Mouse (Mus musculus) MEL (cell line): ENCODE data around the gene Limd2. TPM values are rescaled to one million over a fixed set of nuclear protein-coding genes. Genes with fewer than 3 reads are reported as not detected.
A peak's percentile ranks its signal among the peaks of the same experiment; 100 is the strongest.

Experiments used
- DNase-seq: peaks from one replicate; pipeline ENCODE4 v3.0.0; 2011; ENCODE audit warnings: low read depth, low spot score
- H3K27ac ChIP-seq: 2 replicates; pipeline ENCODE4 v1.5.1; 2012; ENCODE audit warnings: low read depth, mild to moderate bottlenecking, control low read depth, low read length, moderate library complexity; ENCODE audit not compliant: control insufficient read depth
- H3K27me3 ChIP-seq, 2 experiments: fragments of 150-350 bp in 1 of 2; sonication (generic) in 1 of 2; 2 replicates each; pipeline ENCODE4 v1.6.1; 2012; ENCODE audit warnings: low read length in 2 of 2, mild to moderate bottlenecking in 2 of 2, improper control_type of control experiment in 1 of 2, moderate library complexity in 1 of 2; ENCODE audit not compliant: insufficient read depth in 2 of 2, control insufficient read depth in 1 of 2
- H3K36me3 ChIP-seq, 2 experiments: 2 replicates each; pipeline ENCODE4 v1.6.1; 2012 to 2014; ENCODE audit warnings: low read length in 2 of 2, improper control_type of control experiment in 1 of 2, inconsistent platforms in 1 of 2, mild to moderate bottlenecking in 1 of 2; ENCODE audit not compliant: insufficient read depth in 2 of 2, control insufficient read depth in 1 of 2
- H3K4me1 ChIP-seq, 2 experiments: fragments of 150-350 bp in 1 of 2; sonication (generic) in 1 of 2; 2 replicates each; pipeline ENCODE4 v1.6.1; 2012; ENCODE audit warnings: low read length in 2 of 2, improper control_type of control experiment in 1 of 2, mild to moderate bottlenecking in 1 of 2; ENCODE audit not compliant: insufficient read depth in 2 of 2, control insufficient read depth in 1 of 2
- H3K4me3 ChIP-seq, 2 experiments: fragments of 150-350 bp in 1 of 2; sonication (generic) in 1 of 2; 2 replicates each; pipeline ENCODE4 v1.5.1; 2012; ENCODE audit warnings: low read depth in 2 of 2, low read length in 2 of 2, mild to moderate bottlenecking in 2 of 2, moderate library complexity in 2 of 2, control low read depth in 1 of 2, improper control_type of control experiment in 1 of 2; ENCODE audit not compliant: control insufficient read depth in 1 of 2, insufficient read depth in 1 of 2
- H3K79me2 ChIP-seq: 2 replicates; pipeline ENCODE4 v1.6.1; 2012; ENCODE audit warnings: mild to moderate bottlenecking, low read length, moderate library complexity; ENCODE audit not compliant: control insufficient read depth, poor library complexity, insufficient read depth
- H3K9ac ChIP-seq: 2 replicates; pipeline ENCODE4 v1.6.1; 2012; ENCODE audit warnings: low read depth, mild to moderate bottlenecking, control low read depth, low read length, moderate library complexity; ENCODE audit not compliant: control insufficient read depth, poor library complexity, severe bottlenecking
- H3K9me3 ChIP-seq: fragments of 150-350 bp; sonication (generic); replicated peaks from 2 replicates; pipeline ENCODE4 v1.6.1; 2012; ENCODE audit warnings: mild to moderate bottlenecking, low read length, improper control_type of control experiment, moderate library complexity; ENCODE audit not compliant: insufficient read depth
- CHD2 ChIP-seq: IDR thresholded peaks from 2 replicates; pipeline ENCODE4 v1.6.1; 2011; ENCODE audit warnings: low read length, improper control_type of control experiment
- ETS1 ChIP-seq: IDR thresholded peaks from 2 replicates; pipeline ENCODE4 v1.6.1; 2012; ENCODE audit warnings: low read depth, mild to moderate bottlenecking, inconsistent platforms, low read length, improper control_type of control experiment, moderate library complexity
- GABPA ChIP-seq: IDR thresholded peaks from 2 replicates; pipeline ENCODE4 v1.6.1; 2012; ENCODE audit warnings: low read depth, mild to moderate bottlenecking, inconsistent platforms, low read length, improper control_type of control experiment, moderate library complexity
- GATA1 ChIP-seq: IDR thresholded peaks from 2 replicates; pipeline ENCODE4 v1.6.1; 2011; ENCODE audit warnings: low read depth, low read length, improper control_type of control experiment
- JUND ChIP-seq: IDR thresholded peaks from 2 replicates; pipeline ENCODE4 v1.6.1; 2011; ENCODE audit warnings: low read depth, mild to moderate bottlenecking, improper control_type of control experiment, low read length
- MAFK ChIP-seq: IDR thresholded peaks from 2 replicates; pipeline ENCODE4 v1.6.1; 2011; ENCODE audit warnings: low read depth, mild to moderate bottlenecking, low read length, improper control_type of control experiment, borderline replicate concordance
- MEF2A ChIP-seq: IDR thresholded peaks from 2 replicates; pipeline ENCODE4 v1.6.1; 2014; ENCODE audit warnings: low read depth, mild to moderate bottlenecking, inconsistent platforms, low read length, improper control_type of control experiment; ENCODE audit not compliant: poor library complexity, insufficient replicate concordance, severe bottlenecking; ENCODE audit errors: extremely low read depth
- POLR2A ChIP-seq, 2 experiments: IDR thresholded peaks; 2 replicates each; pipeline ENCODE4 v1.6.1; 2011 to 2012; ENCODE audit warnings: low read length in 2 of 2, mild to moderate bottlenecking in 2 of 2, control low read depth in 1 of 2, improper control_type of control experiment in 1 of 2, low read depth in 1 of 2, moderate library complexity in 1 of 2; ENCODE audit not compliant: control insufficient read depth in 1 of 2, insufficient read depth in 1 of 2, poor library complexity in 1 of 2
- POLR2AphosphoS2 ChIP-seq: IDR thresholded peaks from 2 replicates; pipeline ENCODE4 v1.6.1; 2011; ENCODE audit warnings: low read length, improper control_type of control experiment
- TAL1 ChIP-seq: IDR thresholded peaks from 2 replicates; pipeline ENCODE4 v1.6.1; 2012; ENCODE audit warnings: mild to moderate bottlenecking, inconsistent platforms, low read length, moderate library complexity, mixed read lengths
- USF2 ChIP-seq, 2 experiments: IDR thresholded peaks; 2 replicates each; pipeline ENCODE4 v1.6.1; 2011 to 2012; ENCODE audit warnings: improper control_type of control experiment in 2 of 2, low read length in 2 of 2, borderline replicate concordance in 1 of 2, inconsistent platforms in 1 of 2, low read depth in 1 of 2, mild to moderate bottlenecking in 1 of 2; ENCODE audit not compliant: insufficient read depth in 1 of 2
- ZKSCAN1 ChIP-seq: IDR thresholded peaks from 2 replicates; pipeline ENCODE4 v1.6.1; 2012; ENCODE audit warnings: low read depth, mild to moderate bottlenecking, inconsistent platforms, low read length, improper control_type of control experiment, moderate library complexity
- ZMIZ1 ChIP-seq: IDR thresholded peaks from 2 replicates; pipeline ENCODE4 v1.6.1; 2012; ENCODE audit warnings: low read depth, mild to moderate bottlenecking, inconsistent platforms, low read length, improper control_type of control experiment, moderate library complexity
- ZNF384 ChIP-seq: IDR thresholded peaks from 2 replicates; pipeline ENCODE4 v1.6.1; 2012; ENCODE audit warnings: low read depth, mild to moderate bottlenecking, inconsistent platforms, low read length, improper control_type of control experiment
- polyA plus RNA-seq, 2 experiments: library from polyadenylated mRNA; stranded (reverse) in 1 of 2; unstranded in 1 of 2; fragments of >175 nt in 1 of 2; fragments of >200 nt in 1 of 2; gene quantifications; 2 replicates each; pipeline versions ENCODE4 v1.2.1 to v1.2.4; 2012; ENCODE audit warnings: low replicate concordance in 2 of 2, low read depth in 1 of 2; ENCODE audit not compliant: insufficient read length in 2 of 2, insufficient read depth in 1 of 2, missing spikeins in 1 of 2
- total RNA-seq: library from RNA; depleted of rRNA; stranded (reverse); fragments of 300-350 nt; gene quantifications from 2 replicates; pipeline ENCODE4 v1.2.3, GENCODE M21; 2012

The Limd2 gene
- total and polyA plus RNA-seq, 3 experiments: 58.6 to 201 TPM; not detected in 1

- H3K36me3 ChIP-seq: peaks cover 0 to 4% of the 10 kb centered on the region in 2 experiments; a peak in 1 of 4 replicates
- H3K4me3 ChIP-seq: no peak overlapping the region
- no peaks in the 10 kb centered on the region for H3K27me3 ChIP-seq
- H3K9me3 ChIP-seq: no peaks in the 10 kb centered on the region
- H3K4me1 ChIP-seq: peaks cover 0 to 15% of the 10 kb centered on the region in 2 experiments; a peak in 2 of 4 replicates
- H3K79me2 ChIP-seq: peaks cover 10% of the 10 kb centered on the region
- no peak for TF ChIP-seq CHD2
- no peak for TF ChIP-seq POLR2AphosphoS2
- peak in 1 of 2 experiments; percentile 30; a peak in 1 of 4 replicates for TF ChIP-seq POLR2A (IDR thresholded peaks at IDR 0.05; ENCODE audit: control insufficient read depth in 1 of 2, insufficient read depth in 1 of 2, low read depth in 1 of 2, low read length in 2 of 2, poor library complexity in 1 of 2)
- no peak for TF ChIP-seq ZMIZ1
- TF ChIP-seq GATA1: no peak
- TF ChIP-seq ZNF384: no peak
- DNase-seq: no peak
- H3K9ac ChIP-seq: no peak overlapping the region
- H3K27ac ChIP-seq: no peak overlapping the region
Measured at GRCm38 (mm10) chr11:106154770-106155169, 5.9 kb downstream of the Limd2 start.

GRCm38 (mm10) chr11:106154091-106154490, 6.6 kb downstream of the Limd2 start:
- Histone ChIP-seq H3K9ac (no peak overlapping the region), H3K4me1 (peaks cover 0 to 14% of the 10 kb centered on the region in 2 experiments; a peak in 2 of 4 replicates), H3K27ac (no peak overlapping the region), H3K36me3 (peaks cover 0 to 4% of the 10 kb centered on the region in 2 experiments; a peak in 1 of 4 replicates), H3K79me2 (peaks cover 6% of the 10 kb centered on the region), H3K9me3 (no peaks in the 10 kb centered on the region), H3K27me3 (no peaks in the 10 kb centered on the region), H3K4me3 (no peak overlapping the region)
- no peak for DNase-seq
- TF ChIP-seq USF2 (IDR thresholded peaks at IDR 0.05; ENCODE audit: borderline replicate concordance in 1 of 2, insufficient read depth in 1 of 2, low read depth in 1 of 2, low read length in 2 of 2): no peak
- TF ChIP-seq MAFK: no peak
- TF ChIP-seq ZKSCAN1: no peak
- no peak for TF ChIP-seq ETS1
- no peak for TF ChIP-seq GABPA
- TF ChIP-seq TAL1: no peak

DNA sequence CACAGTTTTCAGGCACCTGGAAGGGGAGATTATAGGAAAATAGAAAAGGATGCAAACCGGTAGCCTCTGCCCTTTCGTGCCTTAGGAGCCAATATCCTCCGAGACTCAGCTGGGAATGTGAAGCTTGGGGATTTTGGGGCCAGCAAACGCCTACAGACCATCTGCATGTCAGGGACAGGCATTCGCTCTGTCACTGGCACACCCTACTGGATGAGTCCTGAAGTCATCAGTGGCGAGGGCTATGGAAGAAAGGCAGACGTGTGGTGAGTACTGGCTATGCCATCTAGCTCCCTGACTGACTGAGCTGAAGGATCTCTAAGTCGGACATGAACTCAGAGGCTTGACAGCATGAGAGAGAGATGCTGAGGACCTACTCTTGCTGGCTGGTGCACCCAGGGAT, 8.5 kb downstream of the Limd2 start:
- Histone ChIP-seq H3K9ac (no peak overlapping the region), H3K4me1 (no peaks in the 10 kb centered on the region), H3K27me3 (no peaks in the 10 kb centered on the region), H3K79me2 (no peaks in the 10 kb centered on the region), H3K9me3 (no peaks in the 10 kb centered on the region), H3K4me3 (no peak overlapping the region), H3K27ac (no peak overlapping the region), H3K36me3 (no peaks in the 10 kb centered on the region)
- TF ChIP-seq JUND (no peak), MEF2A (no peak)
- DNase-seq: no peak
